11 mouse cellular contexts compared by ENCODE assay signal in genomic region chr2:32483179-32483875, GRCm38 (mm10). TPM values are rescaled to one million over a fixed set of nuclear protein-coding genes. Genes with fewer than 3 reads are reported as not detected.
DNase-seq lines count a peak whose midpoint lies in the region; ATAC-seq and TF ChIP-seq lines count a peak whose summit lies in the region.
"Had no signal": no experiment of that assay in that cellular context is flagged by ENCODE, and none has a peak within 500 bp of the region (broad histone marks: within the 10 kb centered on the region; RNA-seq: fewer than 3 reads in every experiment).

No protein-coding gene starts in this region.

- DNase-seq in kidney, adult 2 months: peak; percentile 49
- no peak for DNase-seq in kidney, postnatal 10 days
- peak; percentile 52 for DNase-seq in CD4-positive helper T cell, adult 2 months (ENCODE audit: low read depth, low spot score)
- peak; percentile 43 for DNase-seq in ES-E14 (ENCODE audit: low read depth, low spot score)
- peak; percentile 43 for DNase-seq in lung, postnatal 0 days (ENCODE audit: low spot score)
- DNase-seq in adrenal gland, postnatal 10 days: no peak
- no peak for DNase-seq in layer of hippocampus, postnatal 10 days (ENCODE audit: low spot score in 2 of 2)
- DNase-seq: adrenal gland, adult 2 months; cerebellum, adult 2 months had no signal

- H3K27me3 ChIP-seq in kidney, adult 2 months (replicated peaks; ENCODE audit: control insufficient read depth, insufficient read depth, low read length): no peaks in the 10 kb centered on the region
- H3K27me3 ChIP-seq in lung, postnatal 0 days (replicated peaks; ENCODE audit: insufficient read depth, low read length): no peaks in the 10 kb centered on the region

- H3K4me3 ChIP-seq in kidney, adult 2 months (ENCODE audit: insufficient read depth, low read depth, low read length): no peak overlapping the region
- no peak overlapping the region for H3K4me3 ChIP-seq in ES-E14 (ENCODE audit: insufficient read depth in 1 of 2, low read depth in 1 of 2, low read length in 2 of 2, poor library complexity in 1 of 2, severe bottlenecking in 1 of 2)
- no peak overlapping the region for H3K4me3 ChIP-seq in lung, postnatal 0 days (ENCODE audit: low read depth, low read length)
- H3K4me3 ChIP-seq: heart, embryonic 10.5 days had no signal

- 67% methylated on average over 9 of the region's 9 CpGs for WGBS in kidney, adult 2 months
- 66% methylated on average over 9 of the region's 9 CpGs for WGBS in lung, postnatal 0 days

- peak; percentile 54 for ATAC-seq in lung, postnatal 0 days
- ATAC-seq in megakaryocyte, adult 5-6 weeks (ENCODE audit: poor library complexity, severe bottlenecking): no peak

- peaks cover 2% of the 10 kb centered on the region for H3K9me3 ChIP-seq in ES-E14 (ENCODE audit: control insufficient read depth, insufficient read depth, low read depth, low read length)
- H3K9me3 ChIP-seq in lung, postnatal 0 days (ENCODE audit: low read length): no peaks in the 10 kb centered on the region
- H3K9me3 ChIP-seq: heart, embryonic 10.5 days had no signal

- no peak for TF ChIP-seq EP300 in lung, postnatal 0 days (IDR thresholded peaks at IDR 0.05)

- no peaks in the 10 kb centered on the region for H3K36me3 ChIP-seq in kidney, adult 2 months (ENCODE audit: control insufficient read depth, insufficient read depth, low read length)
- no peaks in the 10 kb centered on the region for H3K36me3 ChIP-seq in ES-E14 (ENCODE audit: control insufficient read depth, insufficient read depth, low read length, poor library complexity, severe bottlenecking)
- H3K36me3 ChIP-seq in lung, postnatal 0 days (ENCODE audit: insufficient read depth, low read length): no peaks in the 10 kb centered on the region
- H3K36me3 ChIP-seq: heart, embryonic 10.5 days had no signal

- H3K9ac ChIP-seq in ES-E14 (ENCODE audit: insufficient read depth, low read depth, low read length, poor library complexity, severe bottlenecking): no peak overlapping the region
- H3K9ac ChIP-seq in lung, postnatal 0 days (replicated peaks; ENCODE audit: low read depth): no peak overlapping the region

- TF ChIP-seq POLR2A in kidney, adult 2 months (IDR thresholded peaks at IDR 0.05; ENCODE audit: low read depth, low read length): no peak

- H3K27ac ChIP-seq in kidney, adult 2 months (ENCODE audit: insufficient read depth, low read depth, low read length): no peak overlapping the region; the same call in 1 of the 2 replicates
- no peak overlapping the region for H3K27ac ChIP-seq in ES-E14 (ENCODE audit: insufficient read depth, low read depth, low read length, poor library complexity, severe bottlenecking)
- no peak overlapping the region for H3K27ac ChIP-seq in lung, postnatal 0 days (ENCODE audit: low read length)
- H3K27ac ChIP-seq: heart, embryonic 10.5 days had no signal

- H3K4me1 ChIP-seq in kidney, adult 2 months (ENCODE audit: control insufficient read depth, insufficient read depth, low read length): peaks cover 10% of the 10 kb centered on the region; the same call in 1 of the 2 replicates
- H3K4me1 ChIP-seq in ES-E14 (ENCODE audit: control insufficient read depth in 2 of 2, insufficient read depth in 2 of 2, low read length in 2 of 2, poor library complexity in 1 of 2): 0 out of 4 replicates have a peak, but pooled peaks cover 0 to 4% of the 10 kb centered on the region in 2 experiments
- H3K4me1 ChIP-seq in lung, postnatal 0 days (ENCODE audit: insufficient read depth, low read depth, low read length): no peaks in the 10 kb centered on the region

- no peak overlapping the region for H3K4me2 ChIP-seq in lung, postnatal 0 days (replicated peaks; ENCODE audit: low read depth, low read length)

- TF ChIP-seq CTCF in kidney, adult 2 months (conservative IDR thresholded peaks at IDR 0.05; ENCODE audit: insufficient read depth, insufficient read length, low read depth, low read length): peak; percentile 42
- peak; percentile 58 for TF ChIP-seq CTCF in lung, postnatal 0 days (IDR thresholded peaks at IDR 0.05)

- in situ Hi-C loops in ES-E14 (cut with MboI; ENCODE audit: low sequenced_read_pairs in 2 of 2, unreplicated experiment in 2 of 2): no loop called here

TF ChIP-seq in ES-E14, 5 proteins besides CTCF, POLR2A, EP300 and RAD21:
- TF ChIP-seq ZC3H11A (IDR thresholded peaks at IDR 0.05; ENCODE audit: borderline replicate concordance, low read depth, low read length) (no peak), ZNF384 (IDR thresholded peaks at IDR 0.05; ENCODE audit: low read depth, low read length) (0 out of 2 replicates have a peak, but pooled peaks have one; percentile 53), MAFK (IDR thresholded peaks at IDR 0.05; ENCODE audit: insufficient read depth, low read depth, low read length) (no peak), CHD2 (IDR thresholded peaks at IDR 0.05; ENCODE audit: low read depth, low read length) (no peak), HCFC1 (IDR thresholded peaks at IDR 0.05; ENCODE audit: borderline replicate concordance, insufficient read depth, low read length) (no peak)

RNA-seq across cellular contexts. Expression of gene Slc25a25, which starts 32.1 kb away (rescaled TPM):
- polyA plus RNA-seq in kidney, adult 2 months (2012; rRNA removed): 25.3 and 30.6 TPM in 2 replicates
- 22.1 and 23.4 TPM in 2 replicates for total RNA-seq in ES-E14 (2012; rRNA removed)
- 16.7 and 21.5 TPM in 2 replicates for polyA plus RNA-seq in lung, postnatal 0 days (2015; fragmentation: Nextera tagmentation; extraction: Ambion mirVana)
- total RNA-seq in megakaryocyte, adult 5-6 weeks (2015): 4.6 and 6.9 TPM in 2 replicates
- total RNA-seq in megakaryocyte, adult 5-6 weeks (2017): 8.4 and 10.7 TPM in 2 replicates
- total RNA-seq in adrenal gland, postnatal 10 days (2021): 100 to 1,000 TPM in 1 of 2 experiments, 10 to 100 TPM in 1; 36.5 to 121 TPM
- total RNA-seq in layer of hippocampus, postnatal 10 days (2021): 10 to 100 TPM; 46.0 to 48.9 TPM

RNA-seq across cellular contexts. Expression of gene Naif1, which starts 33.1 kb away (rescaled TPM):
- 4.8 and 5.2 TPM in 2 replicates for polyA plus RNA-seq in kidney, adult 2 months (2012; rRNA removed)
- total RNA-seq in ES-E14 (2012; rRNA removed): 2.1 and 2.5 TPM in 2 replicates
- polyA plus RNA-seq in lung, postnatal 0 days (2015; fragmentation: Nextera tagmentation; extraction: Ambion mirVana): 4.1 and 4.6 TPM in 2 replicates
- 2.9 and 3.5 TPM in 2 replicates for total RNA-seq in megakaryocyte, adult 5-6 weeks (2015)
- total RNA-seq in megakaryocyte, adult 5-6 weeks (2017): 3.2 and 3.9 TPM in 2 replicates
- 1 to 10 TPM; 3.6 to 3.7 TPM for total RNA-seq in adrenal gland, postnatal 10 days (2021)
- total RNA-seq in layer of hippocampus, postnatal 10 days (2021): 1 to 10 TPM; 3.4 TPM

RNA-seq across cellular contexts. Expression of gene Fam102a, which starts 51.8 kb away (rescaled TPM):
- polyA plus RNA-seq in kidney, adult 2 months (2012; rRNA removed): 39.0 and 40.2 TPM in 2 replicates
- total RNA-seq in ES-E14 (2012; rRNA removed): 11.6 TPM in 2 replicates
- 8.0 and 8.4 TPM in 2 replicates for polyA plus RNA-seq in lung, postnatal 0 days (2015; fragmentation: Nextera tagmentation; extraction: Ambion mirVana)
- total RNA-seq in megakaryocyte, adult 5-6 weeks (2015): 6.5 and 6.6 TPM in 2 replicates
- 4.6 and 4.8 TPM in 2 replicates for total RNA-seq in megakaryocyte, adult 5-6 weeks (2017)
- total RNA-seq in adrenal gland, postnatal 10 days (2021): 10 to 100 TPM; 24.6 to 26.8 TPM
- total RNA-seq in layer of hippocampus, postnatal 10 days (2021): 10 to 100 TPM; 34.8 to 38.0 TPM

Comparison
In these comparisons a context has a peak if more than half of its experiments do, and no peak if none do; other contexts are left out.
1. DNase-seq: peak in kidney, adult 2 months (single experiment), CD4-positive helper T cell, adult 2 months (single experiment), ES-E14 (single experiment) and lung, postnatal 0 days (single experiment); none in kidney, postnatal 10 days (single experiment), adrenal gland, postnatal 10 days (single experiment) and layer of hippocampus, postnatal 10 days (0 of 2).